Mouse (Mus musculus): ENCODE data around the gene Ryr1. TPM values are rescaled to one million over a fixed set of nuclear protein-coding genes. Genes with fewer than 3 reads are reported as not detected.

Ryr1 gene
- polyA plus RNA-seq, 1 experiment from 2014 or later, result 10.2 TPM

DNA sequence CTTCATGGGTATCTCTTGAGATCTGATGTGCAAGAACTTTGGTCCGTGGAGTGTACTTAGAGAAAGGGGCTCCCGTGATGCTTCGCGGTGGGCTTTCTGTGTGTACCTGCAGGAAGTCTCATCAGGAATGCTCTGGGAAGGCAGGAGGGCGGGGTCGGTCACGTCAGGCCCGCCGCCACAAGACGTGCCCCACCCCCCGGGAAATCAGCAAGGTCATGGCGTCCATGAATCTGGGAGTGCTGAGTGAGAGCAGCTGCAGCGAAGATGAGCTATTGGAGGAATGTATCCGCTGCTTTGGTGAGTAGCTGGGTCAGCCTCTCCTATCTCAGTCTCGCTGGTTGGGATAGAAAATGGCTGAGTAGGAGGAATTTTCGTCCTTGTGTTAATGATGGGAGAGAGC, 12.4 kb upstream of the Ryr1 start:
- Histone ChIP-seq H3K9me3 (replicated peaks) (no peaks in the 10 kb centered on the region), H3K27ac (no peak overlapping the region), H3K4me2 (no peak overlapping the region), H3K9ac (no peak overlapping the region), H3K36me3 (ENCODE audit: poor library complexity, severe bottlenecking) (no peaks in the 10 kb centered on the region), H3K4me1 (peaks cover 6% of the 10 kb centered on the region; the same call in 1 of the 2 replicates), H3K27me3 (peaks cover 23% of the 10 kb centered on the region), H3K4me3 (no peak overlapping the region)
- 46% methylated on average over 16 of the region's 16 CpGs for WGBS
- no peak for ATAC-seq

DNA sequence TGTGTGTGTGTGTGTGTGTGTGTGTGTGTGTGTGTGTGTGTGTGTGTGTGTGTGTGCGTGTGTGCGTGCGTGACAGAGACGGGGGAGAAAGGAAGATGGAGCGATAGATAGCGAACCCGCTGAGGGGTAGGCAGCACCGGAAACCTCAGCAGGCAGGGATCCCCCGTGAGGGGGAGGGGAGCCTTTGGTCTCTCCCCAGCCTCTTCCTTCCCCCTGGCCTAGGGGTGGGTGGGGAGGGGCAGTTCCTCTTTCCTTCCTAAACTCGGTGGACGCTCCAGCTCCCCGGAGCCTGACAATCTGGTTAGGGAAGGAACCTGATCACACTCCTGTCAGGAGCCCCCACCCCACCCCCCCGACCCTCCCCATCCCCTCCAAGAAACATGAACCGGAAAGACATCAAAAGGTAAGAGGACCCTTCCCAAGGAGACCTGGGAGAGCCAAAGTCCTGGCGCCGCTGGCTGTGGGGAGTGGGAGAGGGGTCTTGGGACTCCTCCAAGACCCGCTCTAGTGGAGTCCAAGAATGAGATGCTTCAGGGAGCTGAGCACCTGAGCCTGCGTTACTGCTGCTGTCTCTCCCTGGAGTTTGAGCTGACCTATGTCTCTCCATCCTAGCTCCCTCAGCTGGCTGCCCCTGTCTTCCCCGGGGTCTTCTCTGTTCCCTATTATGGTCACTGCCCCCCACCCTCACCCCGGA, 9.9 kb upstream of the Ryr1 start, which contains the start of gene Rasgrp4:
Rasgrp4 (plus strand) TSS at position 159 of the 694 bp plus-strand sequence.
- Histone ChIP-seq H3K4me3 (peak within 1 kb of the TSS; percentile 26), H3K9me3 (replicated peaks) (no peaks in the 10 kb centered on the region), H3K27ac (no peak within 1 kb of the TSS), H3K4me1 (peaks cover 6% of the 10 kb centered on the region; the same call in 1 of the 2 replicates), H3K27me3 (peaks cover 23% of the 10 kb centered on the region), H3K9ac (peak within 1 kb of the TSS; percentile 34; the same call in 1 of the 2 replicates), H3K36me3 (ENCODE audit: poor library complexity, severe bottlenecking) (no peaks in the 10 kb centered on the region), H3K4me2 (peak within 1 kb of the TSS; percentile 53)
- WGBS, result 4% methylated on average over 9 of the region's 20 CpGs
- no peak for ATAC-seq

DNA sequence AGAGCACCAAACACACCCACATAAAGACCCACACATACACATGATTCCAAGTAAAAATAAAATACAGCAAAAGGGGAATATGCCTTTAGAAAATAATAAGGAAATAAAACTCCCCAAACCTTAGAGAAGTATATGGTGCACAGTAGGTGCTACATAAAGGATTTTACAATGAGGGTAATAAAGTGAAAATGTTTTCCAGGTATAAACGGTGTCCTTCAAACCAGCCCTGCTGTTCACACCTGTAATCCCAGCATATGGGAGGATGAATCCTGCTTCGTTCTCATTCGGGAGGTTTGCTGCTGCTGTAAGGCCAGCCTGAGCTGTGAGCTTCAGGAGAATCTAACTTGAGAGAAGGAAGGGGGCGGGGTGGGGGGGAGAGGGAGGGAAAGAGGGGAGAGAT, 9.3 kb upstream of the Ryr1 start:
- Histone ChIP-seq H3K27ac (no peak overlapping the region), H3K4me1 (peaks cover 6% of the 10 kb centered on the region; the same call in 1 of the 2 replicates), H3K4me3 (peak overlapping the region; percentile 26), H3K9me3 (replicated peaks) (no peaks in the 10 kb centered on the region), H3K4me2 (peak overlapping the region; percentile 53), H3K9ac (no peak overlapping the region), H3K27me3 (peaks cover 23% of the 10 kb centered on the region), H3K36me3 (ENCODE audit: poor library complexity, severe bottlenecking) (no peaks in the 10 kb centered on the region)
- WGBS, result 3% methylated on average over 4 of the region's 4 CpGs
- ATAC-seq, result no peak

DNA sequence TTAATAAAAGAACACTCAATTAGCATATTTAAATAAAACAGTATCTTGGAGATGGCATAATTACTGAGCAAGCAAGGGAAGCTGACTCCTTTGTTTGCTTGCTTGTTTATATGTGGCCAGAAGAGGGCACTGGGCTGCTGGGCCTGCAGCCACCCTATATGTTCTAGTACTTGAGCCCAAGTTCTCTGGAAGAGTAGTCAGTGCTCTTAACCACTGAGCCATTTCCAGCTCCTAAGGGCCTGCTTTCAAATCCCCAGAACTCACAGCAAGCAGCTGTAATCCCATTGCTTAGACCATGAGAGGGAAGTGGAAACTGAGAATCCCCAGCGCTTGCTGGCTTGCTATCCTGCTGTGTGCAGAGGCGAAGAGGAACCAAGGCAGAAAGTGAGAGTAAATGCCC, 3.7 kb upstream of the Ryr1 start:
- Histone ChIP-seq H3K4me3 (no peak overlapping the region), H3K4me2 (no peak overlapping the region), H3K27ac (no peak overlapping the region), H3K36me3 (ENCODE audit: poor library complexity, severe bottlenecking) (no peaks in the 10 kb centered on the region), H3K9ac (no peak overlapping the region), H3K27me3 (peaks cover 8% of the 10 kb centered on the region; the same call in 1 of the 2 replicates), H3K4me1 (peaks cover 11% of the 10 kb centered on the region), H3K9me3 (replicated peaks) (no peaks in the 10 kb centered on the region)
- 29% methylated on average over 2 of the region's 2 CpGs for WGBS
- ATAC-seq, result no peak

DNA sequence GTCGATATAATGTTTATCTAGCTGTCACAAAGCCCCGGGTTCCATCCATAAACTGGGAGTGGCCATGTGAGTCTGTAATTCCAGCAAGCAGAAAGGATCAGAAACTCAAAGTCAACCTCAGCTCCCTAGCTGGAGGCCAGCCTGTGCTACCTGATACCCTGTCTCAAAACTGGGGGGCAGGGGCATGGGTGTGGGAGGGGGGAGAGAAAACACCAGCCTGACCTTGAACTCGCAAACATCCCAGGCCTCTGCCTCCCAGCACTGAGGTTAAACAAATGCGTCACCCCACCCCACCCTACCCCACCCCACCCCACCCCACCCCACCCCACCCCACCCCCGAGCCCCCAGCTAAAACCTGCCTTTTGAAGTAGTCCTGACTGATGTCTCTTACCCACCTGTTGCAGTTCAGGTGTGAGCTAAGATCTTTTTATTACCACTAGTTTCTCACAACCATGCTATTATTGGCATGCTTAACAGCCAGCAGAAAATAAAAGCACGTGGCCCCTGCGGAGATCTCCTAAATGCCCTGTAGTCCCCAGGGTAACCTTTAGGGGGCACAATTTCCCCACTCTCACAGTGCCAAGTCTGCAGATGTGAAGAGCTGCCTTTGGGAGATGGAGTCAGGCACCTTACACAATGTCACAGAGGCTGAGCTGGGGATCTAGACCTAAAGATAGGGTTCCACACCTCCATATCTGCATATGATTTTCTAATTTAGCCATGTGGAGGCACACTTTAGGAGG, 1.4 kb upstream of the Ryr1 start:
- 41% methylated on average over 7 of the region's 7 CpGs for WGBS
- no peak overlapping the region for H3K4me3 ChIP-seq
- no peaks in the 10 kb centered on the region for H3K9me3 ChIP-seq (replicated peaks)
- no peak for ATAC-seq
- H3K9ac ChIP-seq, result no peak overlapping the region
- H3K4me1 ChIP-seq, result peaks cover 11% of the 10 kb centered on the region
- no peak overlapping the region for H3K4me2 ChIP-seq
- peaks cover 5% of the 10 kb centered on the region; the same call in 1 of the 2 replicates for H3K27me3 ChIP-seq
- H3K36me3 ChIP-seq (ENCODE audit: poor library complexity, severe bottlenecking), result no peaks in the 10 kb centered on the region
- H3K27ac ChIP-seq, result no peak overlapping the region

DNA sequence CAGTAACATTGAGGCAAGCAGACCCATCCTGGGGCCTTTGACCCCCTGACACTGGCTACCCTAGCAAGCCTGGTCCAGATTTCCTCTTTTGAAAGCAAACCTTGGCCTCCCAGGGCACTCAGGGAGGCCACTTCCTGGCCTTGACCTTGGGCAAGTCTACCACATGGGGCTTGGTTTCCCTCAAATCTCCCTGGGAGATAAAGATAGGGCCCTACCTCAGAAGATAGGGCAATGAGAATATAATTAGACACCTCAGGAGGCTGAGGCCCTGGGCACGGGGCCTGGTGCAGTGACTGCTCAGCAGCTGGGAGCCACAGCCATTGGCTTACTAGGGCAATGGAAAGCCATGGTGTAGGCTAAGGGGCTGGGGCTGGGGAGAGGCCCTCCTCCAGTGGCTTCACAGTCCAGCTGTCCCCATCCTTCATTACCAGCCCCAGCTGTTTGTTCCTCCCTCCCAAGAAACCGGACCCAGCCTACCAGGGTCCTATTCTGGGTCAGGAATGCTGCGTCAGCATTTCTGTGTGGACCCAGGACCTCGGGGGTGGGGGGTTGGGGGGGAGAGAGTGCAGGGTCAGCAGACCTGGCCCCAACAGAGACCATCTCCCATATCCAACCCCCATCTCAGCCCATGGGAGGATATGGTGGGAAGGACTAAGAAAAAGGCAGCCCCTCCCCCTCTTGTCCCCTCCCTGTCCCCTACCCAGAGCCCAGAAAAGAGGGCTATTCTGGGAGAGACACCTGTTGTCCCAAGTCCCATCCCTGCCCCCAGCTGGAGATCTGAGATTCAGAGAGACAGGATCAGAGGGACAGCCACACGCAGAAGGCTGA, 1.2 kb downstream of the Ryr1 start:
- WGBS, result 58% methylated on average over 5 of the region's 5 CpGs
- H3K4me1 ChIP-seq, result peaks cover 11% of the 10 kb centered on the region
- ATAC-seq, result no peak
- no peak overlapping the region for H3K9ac ChIP-seq
- H3K27ac ChIP-seq, result no peak overlapping the region
- no peak overlapping the region for H3K4me3 ChIP-seq
- H3K4me2 ChIP-seq, result 0 out of 2 replicates have a peak overlapping the region, but pooled peaks have one; percentile 72
- no peaks in the 10 kb centered on the region for H3K36me3 ChIP-seq (ENCODE audit: poor library complexity, severe bottlenecking)
- no peaks in the 10 kb centered on the region for H3K9me3 ChIP-seq (replicated peaks)
- H3K27me3 ChIP-seq, result peaks cover 5% of the 10 kb centered on the region; the same call in 1 of the 2 replicates

DNA sequence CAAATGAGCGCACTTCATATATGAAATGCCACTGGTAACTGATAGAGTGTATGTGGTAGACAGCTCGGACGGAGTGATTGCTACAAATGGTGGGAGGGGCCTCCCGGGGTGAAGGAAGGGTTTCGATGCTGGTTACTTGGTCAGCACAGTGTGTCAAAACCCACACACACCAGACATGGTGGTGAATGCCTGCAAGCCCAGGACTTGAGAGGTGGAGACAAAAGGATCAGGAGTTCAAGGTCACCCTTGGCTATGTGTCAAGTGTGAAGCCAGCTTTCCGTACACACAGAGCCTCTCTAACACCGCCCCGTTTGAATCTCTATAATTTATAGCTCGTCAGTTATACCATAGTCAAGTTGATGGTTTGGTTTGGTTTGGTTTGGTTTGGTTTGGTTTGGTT, 2.2 kb downstream of the Ryr1 start:
- no peak overlapping the region for H3K4me2 ChIP-seq
- H3K9ac ChIP-seq, result no peak overlapping the region
- no peak for ATAC-seq
- H3K9me3 ChIP-seq (replicated peaks), result no peaks in the 10 kb centered on the region
- peaks cover 11% of the 10 kb centered on the region for H3K4me1 ChIP-seq
- H3K36me3 ChIP-seq (ENCODE audit: poor library complexity, severe bottlenecking), result no peaks in the 10 kb centered on the region
- H3K27ac ChIP-seq, result no peak overlapping the region
- 92% methylated on average over 9 of the region's 9 CpGs for WGBS
- no peak overlapping the region for H3K4me3 ChIP-seq
- H3K27me3 ChIP-seq, result peaks cover 8% of the 10 kb centered on the region; the same call in 1 of the 2 replicates

DNA sequence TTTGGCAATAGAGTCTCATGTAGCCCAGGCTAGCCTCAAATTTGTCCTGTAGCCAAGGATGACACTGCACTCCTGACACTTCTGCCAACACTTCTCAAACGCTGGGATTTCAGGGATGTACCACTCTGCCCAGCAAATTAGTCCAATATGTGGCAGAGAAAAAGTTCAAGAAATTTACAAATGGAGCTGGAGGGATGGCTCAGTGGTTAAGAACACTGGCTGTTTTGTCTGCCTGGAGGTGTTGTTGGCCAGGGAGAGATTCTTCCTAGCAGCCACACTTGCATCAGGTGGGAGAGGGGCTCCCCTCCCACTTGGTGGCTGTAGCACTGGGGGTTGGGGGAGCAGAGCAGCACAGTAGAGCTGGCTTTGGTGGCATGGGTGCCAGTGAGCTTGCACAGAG, 5.5 kb downstream of the Ryr1 start:
- 79% methylated on average over 1 of the region's 1 CpGs for WGBS
- Histone ChIP-seq H3K27ac (no peak overlapping the region), H3K36me3 (ENCODE audit: poor library complexity, severe bottlenecking) (no peaks in the 10 kb centered on the region), H3K9ac (no peak overlapping the region), H3K9me3 (replicated peaks) (no peaks in the 10 kb centered on the region), H3K4me2 (no peak overlapping the region), H3K27me3 (peaks cover 8% of the 10 kb centered on the region; the same call in 1 of the 2 replicates), H3K4me1 (peaks cover 4% of the 10 kb centered on the region), H3K4me3 (no peak overlapping the region)
- ATAC-seq, result no peak

DNA sequence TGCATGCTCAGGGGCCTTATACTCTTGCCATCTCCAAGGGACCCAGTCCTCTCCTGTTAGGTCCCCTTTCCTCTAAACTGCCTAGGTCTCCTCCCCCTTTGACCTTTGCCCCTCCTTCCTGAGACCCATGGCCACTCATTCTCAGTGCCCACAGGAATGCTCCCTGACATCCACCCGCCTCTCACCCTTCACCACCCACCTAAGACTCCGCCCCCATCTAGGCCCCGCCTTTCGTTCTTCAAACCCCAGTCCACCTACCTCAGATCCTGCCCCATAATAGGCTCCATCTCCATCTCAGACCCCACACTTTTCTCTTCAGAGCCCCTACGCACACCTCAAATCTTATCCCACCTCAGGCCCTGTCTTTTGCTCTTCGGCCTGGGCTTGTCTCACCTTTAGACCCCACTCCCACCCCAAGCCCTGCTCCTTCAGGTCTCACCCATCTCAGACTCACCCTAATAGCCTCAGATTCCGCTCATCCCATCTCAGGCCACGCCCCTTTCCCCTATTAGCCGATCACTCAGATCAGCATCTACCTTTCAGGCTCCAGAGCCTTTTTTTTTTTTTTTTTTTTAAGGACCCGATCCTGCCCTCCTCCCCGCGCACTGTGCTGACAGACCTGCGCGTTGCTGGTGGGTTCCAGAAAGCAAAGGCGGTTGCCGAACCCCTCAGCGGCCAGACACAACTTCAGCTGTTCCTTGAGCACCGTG, 6.7 kb downstream of the Ryr1 start:
- Histone ChIP-seq H3K27me3 (peaks cover 3% of the 10 kb centered on the region; the same call in 1 of the 2 replicates), H3K4me2 (no peak overlapping the region), H3K36me3 (ENCODE audit: poor library complexity, severe bottlenecking) (no peaks in the 10 kb centered on the region), H3K4me1 (no peaks in the 10 kb centered on the region), H3K4me3 (no peak overlapping the region), H3K27ac (no peak overlapping the region), H3K9ac (no peak overlapping the region), H3K9me3 (replicated peaks) (no peaks in the 10 kb centered on the region)
- WGBS, result 9% methylated on average over 18 of the region's 18 CpGs
- ATAC-seq, result no peak

DNA sequence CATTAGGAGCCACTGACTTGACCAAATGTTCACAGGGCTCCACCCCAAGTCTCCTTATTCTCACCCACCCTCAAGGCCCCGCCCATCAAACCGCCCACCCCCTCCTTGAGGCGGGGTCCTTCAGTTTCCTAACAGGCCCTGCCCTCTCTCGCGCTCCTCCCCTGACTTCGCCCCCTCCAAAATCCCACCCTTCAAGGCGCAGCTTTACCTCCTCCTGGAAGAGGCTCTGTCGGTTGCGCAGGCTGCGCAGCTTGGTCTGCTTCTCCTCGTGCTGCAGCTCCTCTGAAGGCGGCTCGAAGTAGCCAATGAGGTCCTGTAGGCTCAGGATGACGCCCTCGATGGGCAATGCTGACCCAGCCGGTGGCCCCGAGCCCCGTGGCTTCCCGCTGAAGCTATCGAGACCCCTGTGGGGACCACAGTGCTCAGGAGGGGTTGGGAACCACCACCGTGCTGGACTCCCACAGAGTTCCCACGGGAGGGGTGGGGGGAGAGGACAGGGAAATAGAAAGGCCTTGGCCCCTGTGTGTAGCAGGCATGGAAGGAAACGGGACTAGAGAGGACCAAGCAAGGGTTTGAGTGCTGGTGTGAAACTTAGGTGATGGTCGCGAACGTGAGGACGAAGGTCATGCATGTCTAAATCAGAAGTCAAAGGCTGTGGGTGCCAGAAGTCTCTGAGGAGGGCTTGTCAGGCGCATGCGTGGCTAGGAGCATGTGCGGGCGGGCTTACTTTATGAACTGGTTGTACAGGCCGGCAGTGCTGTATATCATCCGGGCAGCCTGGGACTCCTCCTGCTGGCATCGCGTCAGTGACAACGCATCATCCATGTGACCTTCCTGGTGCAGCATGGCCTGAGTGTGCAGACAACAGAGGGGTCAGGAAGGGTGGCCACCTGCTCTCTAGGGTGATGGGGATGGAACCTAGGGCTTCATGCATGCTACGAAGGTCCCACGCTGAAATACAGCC, 15.7 kb downstream of the Ryr1 start:
- Histone ChIP-seq H3K9ac (0 out of 2 replicates have a peak overlapping the region, but pooled peaks have one; percentile 4), H3K4me3 (0 out of 2 replicates have a peak overlapping the region, but pooled peaks have one; percentile 7), H3K27ac (no peak overlapping the region), H3K9me3 (replicated peaks) (no peaks in the 10 kb centered on the region), H3K36me3 (ENCODE audit: poor library complexity, severe bottlenecking) (no peaks in the 10 kb centered on the region), H3K27me3 (0 out of 2 replicates have a peak, but pooled peaks cover 3% of the 10 kb centered on the region), H3K4me1 (peaks cover 9% of the 10 kb centered on the region; the same call in 1 of the 2 replicates), H3K4me2 (peak overlapping the region; percentile 51)
- peak; percentile 16; the same call in 1 of the 2 replicates for ATAC-seq
- 30% methylated on average over 38 of the region's 38 CpGs for WGBS
